Mouse (Mus musculus) telencephalon, adult 2 months (tissue): ENCODE measurements around the gene Nagk.
"Not testable (repeated sequence)": the region's sequence is repeated elsewhere in the genome, so short reads cannot be mapped to it uniquely, and the experiment has no call there.

Experiments used
- DNase-seq: peaks from one replicate; pipeline ENCODE4 v3.0.0-alpha.2; 2011; ENCODE audit warnings: low read depth, low spot score

The Nagk gene

DNA sequence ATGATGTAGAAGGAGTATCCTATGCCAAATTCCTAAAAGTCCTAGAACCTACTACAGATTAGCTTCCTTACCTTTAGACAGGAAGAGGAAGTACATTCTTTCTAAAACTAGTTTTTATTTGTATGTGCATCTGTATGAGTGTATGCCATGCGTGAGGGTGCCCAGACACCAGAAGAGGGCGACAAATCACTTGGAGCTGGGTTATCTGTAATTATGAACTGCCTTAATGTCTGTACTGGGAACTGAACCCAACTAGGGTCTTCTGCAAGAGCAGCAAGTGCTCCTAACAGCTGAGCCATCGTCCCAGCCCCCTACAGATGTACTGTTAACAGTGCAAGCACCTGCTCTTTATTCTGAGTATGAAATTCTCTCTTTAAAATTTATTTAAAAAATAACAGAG, 21.0 kb downstream of the Nagk start:
- no peak for DNase-seq

DNA sequence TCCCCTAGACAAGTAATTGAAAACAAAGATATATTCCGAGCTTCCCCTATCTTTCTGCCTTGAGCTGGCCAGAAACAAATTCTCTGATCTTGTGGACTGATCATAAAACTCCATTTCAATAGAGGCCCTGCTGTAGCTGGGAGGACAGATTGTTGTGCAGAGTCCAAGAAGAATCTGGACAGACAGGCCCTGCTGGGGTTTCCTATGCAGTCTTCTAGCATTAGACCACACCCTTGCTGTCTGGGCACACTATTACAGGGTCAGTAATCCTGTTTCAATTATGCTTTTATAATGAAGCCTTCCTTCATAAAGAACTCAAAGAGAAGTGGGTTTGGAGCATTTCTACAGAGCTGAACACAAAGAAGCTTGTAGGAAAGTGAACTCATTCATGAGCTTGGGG, 24.2 kb downstream of the Nagk start:
- DNase-seq: no peak

GRCm38 (mm10) chr6:83820727-83821515, 26.1 kb downstream of the Nagk start:
- DNase-seq: no peak

- no peak for DNase-seq
Measured at GRCm38 (mm10) chr6:83821856-83822255, 27.1 kb downstream of the Nagk start.

GRCm38 (mm10) chr6:83830941-83831605, 36.3 kb downstream of the Nagk start:
- peak; percentile 13 for DNase-seq

- peak; percentile 100 for DNase-seq
Measured at GRCm38 (mm10) chr6:83831606-83832123, 36.9 kb downstream of the Nagk start, which contains the start of gene Paip2b. Gene Paip2b, minus strand, starts transcription at chr6:83831741.

GRCm38 (mm10) chr6:83832393-83832792, 37.6 kb downstream of the Nagk start:
- DNase-seq: not testable (repeated sequence)

DNA sequence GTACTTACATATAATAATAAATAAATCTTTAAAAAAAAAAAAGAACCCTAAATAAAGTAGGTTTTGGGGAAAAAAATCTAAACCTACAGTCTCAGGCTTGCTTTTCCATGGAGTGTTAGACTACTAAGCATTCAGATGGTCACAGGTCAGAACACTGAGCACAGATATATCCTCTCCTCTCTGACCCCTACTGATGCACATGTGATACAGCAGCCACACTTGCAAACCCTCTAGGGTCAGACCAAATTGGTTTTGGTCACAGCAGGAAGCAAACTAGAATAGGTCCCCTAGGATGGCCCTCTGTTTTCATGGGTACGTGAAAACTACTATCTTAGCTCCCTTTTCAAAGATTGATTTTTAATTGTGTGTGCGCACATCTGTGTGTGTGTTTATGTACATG, 42.0 kb downstream of the Nagk start:
- DNase-seq: no peak

GRCm38 (mm10) chr6:83838046-83838445, 43.3 kb downstream of the Nagk start:
- no peak for DNase-seq

- DNase-seq: no peak
Measured at GRCm38 (mm10) chr6:83840086-83840485, 45.3 kb downstream of the Nagk start.

GRCm38 (mm10) chr6:83844913-83845312, 50.1 kb downstream of the Nagk start:
- DNase-seq: no peak

GRCm38 (mm10) chr6:83846141-83846540, 51.4 kb downstream of the Nagk start:
- DNase-seq: no peak

DNA sequence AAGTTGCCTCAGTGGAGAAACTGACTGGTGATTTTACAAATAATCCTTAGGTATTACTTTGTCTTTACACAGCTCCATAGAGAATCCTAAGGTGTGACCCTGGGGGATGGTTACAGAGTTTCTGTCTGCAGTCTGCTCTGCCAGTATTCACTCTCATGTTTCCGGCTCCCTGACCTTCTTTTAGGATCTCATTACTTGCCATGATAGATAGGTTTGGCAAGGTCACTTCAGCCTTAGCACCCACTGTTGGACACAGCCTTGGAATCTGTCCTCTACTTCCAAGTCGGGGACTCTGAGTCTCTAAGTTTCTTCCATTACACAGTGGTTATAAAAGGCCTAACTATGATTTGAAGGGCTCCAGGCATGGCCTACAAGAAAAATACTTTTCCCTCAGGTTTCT, 54.7 kb downstream of the Nagk start:
- DNase-seq: no peak
